8 mouse cellular contexts compared by ENCODE assay signal in the genomic region with DNA sequence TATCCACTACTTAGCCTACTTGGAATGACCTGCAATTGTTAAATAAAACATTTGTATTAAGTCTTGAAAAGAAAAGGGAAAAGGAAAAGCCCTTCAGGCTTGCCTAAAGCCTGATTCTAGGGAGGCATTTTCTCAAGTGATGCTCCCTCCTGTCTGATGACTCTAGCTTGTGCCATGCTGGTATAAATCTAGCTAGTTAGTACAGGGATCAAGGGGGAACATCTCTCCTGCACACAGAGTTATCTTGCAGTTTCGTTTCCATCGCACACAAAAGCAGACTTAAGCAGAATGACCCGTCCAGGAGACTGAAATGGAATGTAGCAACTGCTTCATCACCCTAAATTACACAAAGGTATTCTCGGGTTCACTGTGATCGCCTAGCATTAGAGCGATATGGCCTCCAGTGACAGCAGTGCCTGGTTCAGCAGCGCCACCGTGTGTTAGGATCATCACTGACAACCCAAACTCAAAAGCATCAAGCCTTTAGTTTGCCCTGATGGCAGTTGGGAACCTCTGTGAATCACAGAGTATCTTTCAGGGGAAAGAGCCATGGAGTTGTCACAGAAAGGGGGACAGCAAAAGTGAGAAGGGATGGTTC. TPM values are rescaled to one million over a fixed set of nuclear protein-coding genes. Genes with fewer than 3 reads are reported as not detected.
DNase-seq lines count a peak whose midpoint lies in the region; ATAC-seq and TF ChIP-seq lines count a peak whose summit lies in the region.

No protein-coding gene starts in this region.

- H3K9ac ChIP-seq in embryonic facial prominence, embryonic 11.5 days (replicated peaks; ENCODE audit: low read length) = no peak overlapping the region
- no peak overlapping the region for H3K9ac ChIP-seq in heart, adult 2 months (ENCODE audit: low read depth, low read length)
- no peak overlapping the region for H3K9ac ChIP-seq in limb, embryonic 14.5 days (ENCODE audit: low read depth, low read length, severe bottlenecking)

- H3K4me3 ChIP-seq in embryonic facial prominence, embryonic 11.5 days (ENCODE audit: low read depth, low read length) = no peak overlapping the region
- H3K4me3 ChIP-seq in heart, adult 2 months = no peak overlapping the region
- H3K4me3 ChIP-seq in limb, embryonic 14.5 days (replicated peaks; ENCODE audit: low read length) = no peak overlapping the region

- 7% methylated on average over 8 of the region's 8 CpGs for WGBS in embryonic facial prominence, embryonic 11.5 days
- 7% methylated on average over 8 of the region's 8 CpGs for WGBS in heart, adult 2 months
- WGBS in limb, embryonic 14.5 days = 8% methylated on average over 8 of the region's 8 CpGs

- H3K4me1 ChIP-seq in embryonic facial prominence, embryonic 11.5 days (ENCODE audit: control insufficient read depth, insufficient read depth, low read length) = no peaks in the 10 kb centered on the region
- H3K4me1 ChIP-seq in heart, adult 2 months (ENCODE audit: control insufficient read depth, insufficient read depth, low read length) = peaks cover 3% of the 10 kb centered on the region
- H3K4me1 ChIP-seq in limb, embryonic 14.5 days (ENCODE audit: control insufficient read depth, insufficient read depth, low read length) = no peaks in the 10 kb centered on the region

- no peak for TF ChIP-seq POLR2A in heart, adult 2 months (IDR thresholded peaks at IDR 0.05; ENCODE audit: insufficient read depth, low read depth, low read length)
- TF ChIP-seq POLR2A in limb, embryonic 14.5 days (IDR thresholded peaks at IDR 0.05; ENCODE audit: borderline replicate concordance, extremely low read depth, insufficient read depth, insufficient read length) = no peak

- H3K79me2 ChIP-seq in heart, adult 2 months (replicated peaks; ENCODE audit: control insufficient read depth, insufficient read depth, low read length) = no peaks in the 10 kb centered on the region

- no peak overlapping the region for H3K27ac ChIP-seq in embryonic facial prominence, embryonic 11.5 days (replicated peaks; ENCODE audit: low read depth, low read length)
- no peak overlapping the region for H3K27ac ChIP-seq in heart, adult 2 months
- H3K27ac ChIP-seq in limb, embryonic 14.5 days (replicated peaks; ENCODE audit: low read depth, low read length) = no peak overlapping the region

- H3K4me2 ChIP-seq in embryonic facial prominence, embryonic 11.5 days (ENCODE audit: low read depth, low read length) = no peak overlapping the region
- no peak overlapping the region for H3K4me2 ChIP-seq in limb, embryonic 14.5 days (replicated peaks; ENCODE audit: low read depth, low read length, severe bottlenecking)

- peak; percentile 82 for DNase-seq in 416B (ENCODE audit: low read depth)
- DNase-seq in adrenal gland, postnatal 14 days = peak; percentile 86
- peak; percentile 84 for DNase-seq in embryonic facial prominence, embryonic 11.5 days (ENCODE audit: low spot score)
- DNase-seq in heart, adult 2 months = peak; percentile 68 to 83
- DNase-seq in kidney, adult 9 months = peak; percentile 72
- peak; percentile 83 for DNase-seq in limb, embryonic 14.5 days (ENCODE audit: low spot score)
- DNase-seq in naive thymus-derived CD4-positive, alpha-beta T cell, adult 2 months (ENCODE audit: low read depth) = peak; percentile 89
- peak; percentile 65 to 66 for DNase-seq in spleen, postnatal 36 days (ENCODE audit: low spot score in 2 of 2)

- no peak for ATAC-seq in embryonic facial prominence, embryonic 11.5 days (replicated peaks; ENCODE audit: insufficient number of reproducible peaks, low FRiP score, low TSS enrichment, low read depth)
- peak; percentile 36; the same call in 1 of the 2 replicates for ATAC-seq in limb, embryonic 14.5 days (ENCODE audit: low FRiP score, low read depth)

- no peaks in the 10 kb centered on the region for H3K36me3 ChIP-seq in embryonic facial prominence, embryonic 11.5 days (replicated peaks; ENCODE audit: control insufficient read depth, insufficient read depth, low read depth, low read length)
- H3K36me3 ChIP-seq in heart, adult 2 months (ENCODE audit: control insufficient read depth, insufficient read depth, low read length) = no peaks in the 10 kb centered on the region
- no peaks in the 10 kb centered on the region for H3K36me3 ChIP-seq in limb, embryonic 14.5 days (ENCODE audit: control insufficient read depth, insufficient read depth, low read length)

- intact Hi-C loops in heart, adult 2 months (cut with DNase I) = loop anchor here (1.0 to 5.0 kb wide), 2 partner anchors 231 to 516 kb away; no protein-coding TSS in a partner anchor

- peak; percentile 95 for TF ChIP-seq CTCF in heart, adult 2 months (IDR thresholded peaks at IDR 0.05)

- H3K9me3 ChIP-seq in embryonic facial prominence, embryonic 11.5 days (replicated peaks; ENCODE audit: control insufficient read depth, low read length) = no peaks in the 10 kb centered on the region
- H3K9me3 ChIP-seq in limb, embryonic 14.5 days (ENCODE audit: control insufficient read depth, low read length) = no peaks in the 10 kb centered on the region

- TF ChIP-seq EP300 in heart, adult 2 months (IDR thresholded peaks at IDR 0.05; ENCODE audit: insufficient read depth, low read depth, low read length) = peak; percentile 77; the same call in 1 of the 2 replicates

- no peaks in the 10 kb centered on the region for H3K27me3 ChIP-seq in embryonic facial prominence, embryonic 11.5 days (ENCODE audit: control insufficient read depth, insufficient read depth, low read length)
- H3K27me3 ChIP-seq in heart, adult 2 months (ENCODE audit: control insufficient read depth, insufficient read depth, low read length) = no peaks in the 10 kb centered on the region
- H3K27me3 ChIP-seq in limb, embryonic 14.5 days (ENCODE audit: control insufficient read depth, insufficient read depth, low read length) = no peaks in the 10 kb centered on the region

RNA-seq across cellular contexts. Expression of gene Sv2b, which starts 57.3 kb away (rescaled TPM):
- 0.45 and 0.67 TPM in 2 replicates for total RNA-seq in adrenal gland, postnatal 14 days (2021)
- 0.46 and 1.5 TPM in 2 replicates for polyA plus RNA-seq in embryonic facial prominence, embryonic 11.5 days (2014; fragmentation: Nextera tagmentation; extraction: Ambion mirVana)
- total RNA-seq in heart, adult 2 months (2021) = under 1 TPM; 0.43 to 0.47 TPM
- 0.23 TPM in 2 replicates for polyA plus RNA-seq in heart, adult 2 months (2012; rRNA removed)
- polyA plus RNA-seq in limb, embryonic 14.5 days (2012; rRNA removed) = 1.1 and 1.2 TPM in 2 replicates
- 2.1 and 2.5 TPM in 2 replicates for polyA plus RNA-seq in limb, embryonic 14.5 days (2014; fragmentation: Nextera tagmentation; extraction: Ambion mirVana)
